Mouse (Mus musculus): ENCODE measurements around the gene Dapk1.
A peak's percentile ranks its signal among the peaks of the same experiment; 100 is the strongest.

Gene Dapk1

DNA sequence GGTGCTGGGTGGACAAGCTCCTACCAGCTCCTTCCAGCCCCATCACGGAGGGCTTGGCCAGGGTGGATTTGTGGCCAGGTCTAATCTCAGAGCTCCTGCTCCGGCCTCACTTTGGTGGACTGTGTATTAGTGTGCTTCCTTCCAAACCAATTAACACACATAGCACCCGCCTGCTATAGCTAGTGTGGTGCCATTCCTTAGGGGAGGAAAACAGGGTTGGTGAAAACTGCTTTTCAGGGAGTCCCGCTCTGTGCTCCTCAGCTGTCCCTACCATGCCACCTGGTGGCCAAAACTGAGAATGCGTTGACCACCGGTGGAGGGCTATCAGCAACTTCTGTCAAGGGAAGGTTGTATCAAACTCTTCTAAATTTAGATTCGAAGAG lies 142.3 kb downstream of the Dapk1 start:
- DNase-seq, result peak; percentile 80

DNA sequence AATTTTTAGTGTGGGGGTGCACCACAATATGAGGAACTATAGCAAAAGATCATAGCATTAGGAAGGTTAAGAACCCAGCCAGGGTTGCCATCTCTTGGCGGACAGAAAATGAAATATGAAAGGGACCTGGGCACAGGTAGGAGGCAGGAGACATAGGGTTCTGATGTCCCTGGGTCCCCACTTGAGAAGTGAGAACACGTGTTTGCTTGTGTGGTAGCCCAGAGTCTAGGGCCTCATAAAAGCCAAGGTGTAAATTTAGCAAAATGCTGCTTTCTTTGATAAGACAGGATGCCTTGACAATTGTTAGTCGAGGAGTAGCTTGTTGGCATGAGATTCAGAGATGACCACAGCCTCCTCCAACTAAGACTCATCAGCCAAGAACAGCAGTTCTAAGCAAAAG lies 143.0 kb downstream of the Dapk1 start:
- DNase-seq, result no peak

DNA sequence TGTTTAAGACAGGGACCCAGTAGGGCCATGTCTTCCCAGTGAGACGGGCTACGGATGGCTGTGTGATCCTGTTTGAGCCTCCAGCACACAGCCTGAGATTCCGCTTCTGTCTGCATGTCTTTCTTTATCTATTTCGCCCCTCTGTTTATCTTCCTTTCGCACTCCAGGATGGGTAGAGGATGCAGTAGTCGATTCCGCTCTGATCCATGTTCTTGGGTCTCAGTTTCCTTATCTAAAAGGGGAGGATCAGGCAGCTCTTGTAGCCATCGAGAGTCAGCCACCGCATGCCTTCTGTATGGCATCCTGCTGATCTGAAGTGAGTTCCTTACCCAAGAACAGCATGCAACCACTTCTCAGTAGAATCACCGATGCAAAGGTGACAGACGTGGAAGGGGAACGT lies 143.6 kb downstream of the Dapk1 start:
- DNase-seq, result no peak

DNA sequence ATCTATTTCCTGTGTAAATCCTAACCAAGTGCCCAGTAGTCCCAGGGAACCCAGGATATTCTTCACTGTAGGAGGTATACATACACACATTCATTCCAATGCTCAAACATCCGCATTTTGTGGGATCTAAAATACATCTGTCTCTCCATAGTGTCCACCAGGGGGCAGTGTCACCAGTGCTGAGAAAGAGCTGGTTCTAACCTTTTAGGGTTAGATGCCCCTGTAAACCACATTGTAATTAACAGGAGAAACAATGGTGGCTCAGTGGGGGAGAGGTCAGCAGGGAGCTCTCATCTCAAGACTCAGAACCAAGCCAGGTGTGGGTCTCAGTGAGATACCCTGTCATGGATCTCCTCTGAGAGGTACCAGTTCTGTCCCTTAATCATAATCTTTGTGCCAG lies 144.5 kb downstream of the Dapk1 start:
- peak; percentile 70 for DNase-seq

DNA sequence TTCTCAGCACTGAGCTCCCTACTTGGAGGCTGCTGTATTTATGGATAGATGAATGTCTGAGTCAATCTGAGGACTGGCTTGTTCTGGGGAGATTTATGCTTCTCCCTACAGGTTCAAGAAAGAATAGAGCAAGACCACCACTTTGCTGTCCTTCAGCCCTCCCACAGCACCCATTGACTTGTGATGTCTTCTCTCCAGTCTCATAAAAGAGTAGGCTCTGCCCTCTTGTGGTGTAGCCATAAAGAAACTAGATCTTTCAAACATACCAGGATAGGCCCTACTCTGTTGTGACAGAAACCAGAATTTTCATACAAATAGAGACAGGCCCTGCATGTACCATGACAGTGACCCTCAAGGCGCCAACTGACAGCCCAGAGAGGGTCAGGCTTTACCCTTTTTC lies 145.5 kb downstream of the Dapk1 start:
- DNase-seq, result no peak

DNA sequence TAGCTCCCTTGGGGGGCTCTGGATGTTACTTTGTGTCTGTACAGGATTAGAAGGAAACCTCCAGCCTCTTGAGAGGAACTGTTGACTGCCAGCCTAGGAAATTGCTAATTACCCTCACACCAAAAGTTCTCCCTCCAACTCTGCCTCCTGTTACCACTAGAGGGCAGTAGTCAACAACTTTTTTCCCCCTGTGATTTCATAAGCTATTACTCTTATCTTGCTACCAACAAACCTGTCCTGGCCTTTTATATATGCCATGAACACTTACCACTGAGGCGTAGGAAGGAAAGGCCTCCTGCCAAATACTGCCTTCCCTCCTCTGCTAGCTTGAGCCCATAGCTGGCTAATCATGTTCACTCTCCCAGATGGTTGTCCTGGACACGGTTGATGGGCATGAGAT lies 146.8 kb downstream of the Dapk1 start:
- DNase-seq, result peak; percentile 56

GRCm38 (mm10) chr13:60750930-60751329 lies 149.2 kb downstream of the Dapk1 start:
- DNase-seq, result no peak

GRCm38 (mm10) chr13:60753216-60753615 lies 151.5 kb downstream of the Dapk1 start:
- DNase-seq, result no peak

DNA sequence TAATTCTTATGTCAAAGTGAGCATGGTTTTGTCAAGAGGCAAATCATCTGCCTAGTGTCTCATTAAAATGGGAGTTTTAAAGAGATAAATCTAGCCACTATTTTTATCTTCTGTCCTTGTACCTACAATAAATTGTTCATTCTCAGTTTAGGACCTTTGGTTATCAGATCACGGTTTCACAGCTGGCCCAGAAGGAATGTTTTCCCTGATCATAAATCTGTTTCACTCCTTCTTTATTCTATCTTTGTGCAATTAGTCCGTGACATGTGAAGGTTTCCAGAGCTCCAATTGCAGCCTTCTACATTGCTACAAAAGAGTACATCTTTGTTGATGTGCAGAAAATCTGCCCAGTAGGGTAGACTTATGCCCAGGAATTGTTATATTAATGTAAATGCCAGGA lies 153.5 kb downstream of the Dapk1 start:
- DNase-seq, result no peak

DNA sequence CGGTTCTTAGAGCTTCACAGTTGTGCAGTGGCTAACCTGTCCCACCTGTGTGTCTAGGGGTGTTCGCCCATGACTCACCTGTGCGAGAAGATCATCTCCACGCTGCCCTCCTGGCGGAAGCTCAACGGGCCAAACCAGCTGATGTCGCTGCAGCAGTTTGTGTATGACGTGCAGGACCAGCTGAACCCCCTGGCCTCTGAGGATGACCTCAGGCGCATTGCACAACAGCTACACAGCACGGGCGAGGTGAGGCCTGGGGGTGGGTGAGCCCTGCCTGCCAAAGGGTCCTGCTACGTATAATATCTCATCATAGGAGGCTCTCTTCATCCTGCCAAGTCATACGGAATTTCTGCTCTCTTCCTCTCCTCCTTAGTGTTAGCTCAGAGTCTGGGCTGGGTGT lies 155.5 kb downstream of the Dapk1 start:
- DNase-seq, result no peak

- peak; percentile 49 for DNase-seq
These were observed 157.4 kb downstream of the Dapk1 start for GRCm38 (mm10) chr13:60759136-60759535.

- no peak for DNase-seq
These were observed 158.6 kb downstream of the Dapk1 start for GRCm38 (mm10) chr13:60760392-60760791.

GRCm38 (mm10) chr13:60761161-60761560 lies 159.4 kb downstream of the Dapk1 start:
- DNase-seq, result no peak

- DNase-seq, result no peak
These were observed 178.8 kb downstream of the Dapk1 start for GRCm38 (mm10) chr13:60780534-60780933.

- no peak for DNase-seq
These were observed 181.6 kb downstream of the Dapk1 start for GRCm38 (mm10) chr13:60783301-60783700.

GRCm38 (mm10) chr13:60786264-60786663 lies 184.5 kb downstream of the Dapk1 start, which contains the start of gene BC051665:
BC051665 (minus strand) TSS chr13:60786364.
- DNase-seq, result no peak

GRCm38 (mm10) chr13:60789466-60789865 lies 187.7 kb downstream of the Dapk1 start:
- DNase-seq, result no peak

DNA sequence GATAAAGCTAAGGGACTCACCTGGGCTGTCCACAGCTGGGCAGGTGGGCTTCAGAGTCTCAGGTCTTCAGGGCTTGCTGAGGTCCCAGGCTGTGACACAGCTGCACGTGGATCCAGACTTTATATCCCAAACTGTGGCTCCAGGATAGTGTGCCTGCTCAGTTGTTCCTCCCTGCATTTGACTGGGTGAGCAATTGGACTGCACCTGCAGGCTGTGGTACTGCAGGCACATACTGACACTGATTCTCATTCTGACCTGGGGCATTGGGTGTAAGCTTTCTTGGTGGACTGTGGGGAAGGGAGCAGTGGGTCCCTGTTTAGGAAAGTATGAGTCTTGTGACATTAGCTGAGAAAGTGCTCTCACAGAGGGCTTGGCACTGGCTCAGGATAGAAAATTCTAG lies 201.0 kb downstream of the Dapk1 start, which contains the start of gene Ctsll3:
Gene Ctsll3, minus strand, starts transcription at position 101 of the 400 bp plus-strand sequence.
- no peak for DNase-seq

GRCm38 (mm10) chr13:60809690-60810089 lies 207.9 kb downstream of the Dapk1 start:
- DNase-seq, result no peak

GRCm38 (mm10) chr13:60812768-60813167 lies 211.0 kb downstream of the Dapk1 start:
- no peak for DNase-seq
